Mouse (Mus musculus) lung, postnatal 0 days (tissue): Measurements from ENCODE around the gene Dnm3.

Experiments
- CTCF ChIP-seq: IDR thresholded peaks from 2 replicates; pipeline ENCODE4 v1.5.1; 2016; ENCODE audit warnings: antibody characterized with exemption, mild to moderate bottlenecking
- EP300 ChIP-seq: IDR thresholded peaks from 2 replicates; pipeline ENCODE4 v1.6.1; 2016; ENCODE audit warnings: antibody characterized with exemption, mild to moderate bottlenecking, control low read depth

- TF ChIP-seq EP300 (peak; percentile 25; the same call in 1 of the 2 replicates), CTCF (peak; percentile 90)
These were observed 472.7 kb downstream of the Dnm3 start for GRCm38 (mm10) chr1:162004821-162005770.
